Mouse (Mus musculus) liver, embryonic 16.5 days (tissue): ENCODE data around the gene Ctnna3. TPM values are rescaled to one million over a fixed set of nuclear protein-coding genes. Genes with fewer than 3 reads are reported as not detected.

Source experiments
- ATAC-seq: fragments of 200-750 bp; cut with Nextera tagmentation; 2 replicates; pipeline ENCODE4 v1.8.0; 2017; ENCODE audit warnings: low read depth, mild to moderate bottlenecking, moderate number of reproducible peaks, moderate library complexity
- H3K27ac ChIP-seq: fragments of 300-500 bp; sonication (generic); 2 replicates; pipeline ENCODE4 v1.5.1; 2014; ENCODE audit warnings: mild to moderate bottlenecking, low read length
- H3K27me3 ChIP-seq: fragments of 300-500 bp; sonication (generic); 2 replicates; pipeline ENCODE4 v1.6.1; 2014; ENCODE audit warnings: low read depth, low read length, mixed read lengths; ENCODE audit not compliant: control insufficient read depth, insufficient read depth
- H3K36me3 ChIP-seq: fragments of 300-500 bp; sonication (generic); 2 replicates; pipeline ENCODE4 v1.6.1; 2014; ENCODE audit warnings: mild to moderate bottlenecking; ENCODE audit not compliant: control insufficient read depth, insufficient read depth
- H3K4me1 ChIP-seq: fragments of 300-500 bp; sonication (generic); 2 replicates; pipeline ENCODE4 v1.6.1; 2014; ENCODE audit warnings: low read depth, low read length, mixed read lengths; ENCODE audit not compliant: control insufficient read depth
- H3K4me2 ChIP-seq: fragments of 300-500 bp; sonication (generic); 2 replicates; pipeline ENCODE4 v1.6.1; 2014; ENCODE audit warnings: low read depth, low read length, mixed read lengths
- H3K4me3 ChIP-seq: fragments of 300-500 bp; sonication (generic); 2 replicates; pipeline ENCODE4 v1.5.1; 2014; ENCODE audit warnings: low read depth, mild to moderate bottlenecking, low read length
- H3K9ac ChIP-seq: fragments of 300-500 bp; sonication (generic); 2 replicates; pipeline ENCODE4 v1.6.1; 2014; ENCODE audit warnings: low read depth, low read length
- H3K9me3 ChIP-seq: fragments of 300-500 bp; sonication (generic); replicated peaks from 2 replicates; pipeline ENCODE4 v1.6.1; 2016; ENCODE audit warnings: low read length; ENCODE audit not compliant: control insufficient read depth
- WGBS: fragments of 180-500 bp; shearing (Covaris S2); extraction: QIAGEN DNeasy Blood & Tissue Kit; methylation state at CpG from one replicate; pipeline ENCODE4 v1.1.7; 2014; ENCODE audit not compliant: insufficient replicate concordance; 5-methylcytosine and 5-hydroxymethylcytosine counted together
- polyA plus RNA-seq: library from polyadenylated mRNA; unstranded; fragments of >200 nt; fragmentation: Nextera tagmentation; extraction: Ambion mirVana; gene quantifications from 2 replicates; pipeline ENCODE4 v1.2.1, GENCODE M21; 2015

The Ctnna3 gene
- polyA plus RNA-seq, 1 experiment from 2014 or later = 0.11 TPM

DNA sequence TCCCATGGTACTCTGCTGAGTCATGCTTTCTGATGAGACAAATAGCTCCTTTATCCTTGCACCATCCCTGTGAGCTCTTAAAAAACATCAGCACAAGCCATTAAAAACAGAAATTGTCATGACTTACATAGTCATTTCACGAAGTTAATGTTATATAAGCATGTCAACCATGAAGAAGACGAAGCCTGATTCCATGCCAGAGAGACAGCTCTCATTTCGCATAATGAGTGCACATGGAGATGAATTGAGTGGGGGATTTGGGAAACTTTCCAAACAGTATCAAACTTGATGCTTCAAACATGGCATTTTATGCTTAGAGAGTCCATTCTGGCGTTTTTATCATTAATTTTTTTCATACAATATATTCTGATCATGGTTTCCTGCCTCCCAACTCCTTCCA is 555.7 kb downstream of the Ctnna3 start:
- H3K4me2 ChIP-seq = no peak overlapping the region

DNA sequence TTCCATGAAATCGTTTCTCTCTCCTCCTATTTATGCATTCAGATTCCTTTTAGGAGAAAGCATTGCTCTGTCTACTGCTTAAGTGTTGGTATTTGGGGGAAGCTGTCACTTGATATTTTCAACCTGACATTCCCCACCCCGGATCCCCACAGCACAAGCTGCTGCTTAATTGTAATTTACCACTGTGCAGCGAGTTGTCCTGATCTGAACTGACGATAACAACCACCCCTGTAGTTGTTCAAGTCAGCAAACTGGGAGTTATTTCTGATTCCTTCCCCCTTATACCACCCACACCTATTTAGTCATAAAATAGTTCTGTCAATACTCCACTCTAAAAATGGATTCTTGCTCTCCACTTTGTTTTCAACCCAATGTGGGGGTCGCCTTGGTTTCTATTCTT is 564.4 kb downstream of the Ctnna3 start:
- Histone ChIP-seq H3K9ac (no peak overlapping the region), H3K27me3 (no peaks in the 10 kb centered on the region), H3K9me3 (no peaks in the 10 kb centered on the region), H3K4me3 (no peak overlapping the region), H3K4me1 (no peaks in the 10 kb centered on the region), H3K36me3 (no peaks in the 10 kb centered on the region), H3K4me2 (no peak overlapping the region), H3K27ac (no peak overlapping the region)
- 62% methylated on average over 5 of the region's 5 CpGs for WGBS
- no peak for ATAC-seq

More for the DNA sequence above, 555.7 kb downstream of the Ctnna3 start:
- H3K27ac ChIP-seq = no peak overlapping the region
- H3K36me3 ChIP-seq = no peaks in the 10 kb centered on the region
- H3K4me1 ChIP-seq = no peaks in the 10 kb centered on the region
- no peak for ATAC-seq
- no peaks in the 10 kb centered on the region for H3K27me3 ChIP-seq
- 38% methylated on average over 4 of the region's 4 CpGs for WGBS
- no peak overlapping the region for H3K9ac ChIP-seq
- no peak overlapping the region for H3K4me3 ChIP-seq
- H3K9me3 ChIP-seq = no peaks in the 10 kb centered on the region

DNA sequence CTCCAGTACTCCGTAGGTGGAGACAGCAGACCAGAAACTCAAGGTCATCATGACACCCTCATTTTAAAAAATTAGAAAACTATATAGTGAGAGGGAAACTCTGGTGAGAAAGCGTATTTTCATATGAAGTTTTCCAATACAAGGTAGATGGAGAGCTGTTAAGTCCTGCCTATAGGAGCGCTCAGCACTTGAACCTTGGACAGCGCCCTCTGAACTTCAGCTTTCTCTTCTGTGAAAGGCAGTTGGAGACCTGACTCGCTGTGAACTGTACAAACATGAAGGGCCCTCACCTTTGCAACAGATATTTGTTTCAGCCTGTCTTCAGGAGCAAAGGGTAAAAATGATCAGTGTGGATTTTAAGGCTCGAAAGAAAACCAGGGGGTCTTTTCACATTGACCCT is 571.6 kb downstream of the Ctnna3 start:
- H3K4me3 ChIP-seq = no peak overlapping the region
- no peaks in the 10 kb centered on the region for H3K27me3 ChIP-seq
- ATAC-seq = no peak
- H3K9me3 ChIP-seq = no peaks in the 10 kb centered on the region; the same call in 1 of the 2 replicates
- whole genome bisulfite sequencing = 66% methylated on average over 6 of the region's 6 CpGs
- H3K4me2 ChIP-seq = no peak overlapping the region
- no peaks in the 10 kb centered on the region for H3K36me3 ChIP-seq
- H3K4me1 ChIP-seq = no peaks in the 10 kb centered on the region
- no peak overlapping the region for H3K9ac ChIP-seq
- H3K27ac ChIP-seq = no peak overlapping the region

DNA sequence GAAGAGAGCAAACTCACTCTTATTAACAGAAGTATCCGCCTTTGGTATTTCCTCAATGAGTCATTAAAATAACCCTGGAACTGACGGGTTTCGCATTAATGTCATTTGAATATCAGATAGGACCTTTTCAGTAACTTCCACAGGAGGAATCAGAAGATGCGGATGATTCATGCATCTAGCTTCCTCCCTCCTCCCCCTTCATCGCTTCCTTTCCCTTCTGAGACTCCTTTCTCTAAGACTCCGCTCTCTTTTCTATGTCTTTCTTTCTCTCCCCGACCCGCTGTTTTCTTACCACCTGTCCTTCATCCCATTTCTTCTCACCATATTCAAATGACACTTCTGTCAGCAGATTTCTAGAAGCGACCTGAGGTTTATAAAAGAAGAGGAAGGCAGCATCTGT is 572.1 kb downstream of the Ctnna3 start:
- H3K4me3 ChIP-seq = no peak overlapping the region
- no peaks in the 10 kb centered on the region for H3K4me1 ChIP-seq
- H3K9me3 ChIP-seq = no peaks in the 10 kb centered on the region; the same call in 1 of the 2 replicates
- WGBS = 65% methylated on average over 9 of the region's 9 CpGs
- H3K9ac ChIP-seq = no peak overlapping the region
- ATAC-seq = no peak
- H3K27me3 ChIP-seq = no peaks in the 10 kb centered on the region
- H3K36me3 ChIP-seq = no peaks in the 10 kb centered on the region
- H3K4me2 ChIP-seq = no peak overlapping the region
- no peak overlapping the region for H3K27ac ChIP-seq

DNA sequence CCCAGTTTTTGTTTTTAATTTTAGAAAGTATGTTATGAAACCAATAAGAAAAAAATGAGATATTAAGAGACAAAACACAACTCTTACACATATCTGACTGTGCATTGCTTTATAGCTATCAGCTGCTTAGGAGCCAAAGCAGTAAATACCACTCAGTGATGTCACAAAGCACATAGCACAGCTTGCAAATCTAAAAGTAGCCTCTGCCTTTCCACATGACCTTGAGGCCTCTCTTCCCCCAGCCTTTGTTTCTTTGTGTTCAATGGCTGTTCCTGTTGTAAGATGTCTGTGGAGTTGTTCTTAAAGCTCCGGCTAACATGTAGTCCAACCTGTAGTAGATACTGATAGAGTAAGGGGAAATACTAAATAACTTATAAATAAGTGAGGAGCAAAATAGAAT is 590.4 kb downstream of the Ctnna3 start:
- no peaks in the 10 kb centered on the region for H3K27me3 ChIP-seq
- WGBS = 70% methylated on average over 1 of the region's 1 CpGs

DNA sequence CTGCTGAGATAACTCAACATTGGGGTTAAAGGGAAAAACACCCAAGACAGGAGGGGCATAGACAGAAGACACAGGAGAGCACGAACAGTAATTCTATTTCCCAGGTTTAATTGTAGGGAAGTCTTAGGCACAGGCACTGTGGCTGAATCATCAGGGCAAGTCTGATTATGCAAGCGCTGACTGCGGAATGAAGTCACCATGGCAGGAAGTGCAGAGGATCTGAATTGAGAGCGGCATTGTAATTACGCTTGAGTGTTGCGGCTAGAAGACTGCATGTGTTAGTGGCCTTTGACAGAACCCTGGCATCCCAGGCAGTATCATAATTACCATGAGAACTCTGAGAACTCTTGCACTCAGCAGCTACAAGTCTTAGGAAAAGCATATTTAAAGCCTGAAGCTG is 593.4 kb downstream of the Ctnna3 start:
- H3K27me3 ChIP-seq = no peaks in the 10 kb centered on the region
- H3K4me2 ChIP-seq = no peak overlapping the region
- H3K4me3 ChIP-seq = no peak overlapping the region
- H3K4me1 ChIP-seq = no peaks in the 10 kb centered on the region
- H3K27ac ChIP-seq = no peak overlapping the region
- no peaks in the 10 kb centered on the region; the same call in 1 of the 2 replicates for H3K9me3 ChIP-seq
- no peak for ATAC-seq
- no peaks in the 10 kb centered on the region for H3K36me3 ChIP-seq
- WGBS = 54% methylated on average over 6 of the region's 6 CpGs
- no peak overlapping the region for H3K9ac ChIP-seq

More for the DNA sequence above, 590.4 kb downstream of the Ctnna3 start:
- H3K27ac ChIP-seq = no peak overlapping the region
- ATAC-seq = no peak
- no peaks in the 10 kb centered on the region; the same call in 1 of the 2 replicates for H3K9me3 ChIP-seq
- no peak overlapping the region for H3K9ac ChIP-seq
- H3K4me1 ChIP-seq = no peaks in the 10 kb centered on the region
- H3K4me3 ChIP-seq = no peak overlapping the region
- no peaks in the 10 kb centered on the region for H3K36me3 ChIP-seq
- no peak overlapping the region for H3K4me2 ChIP-seq

DNA sequence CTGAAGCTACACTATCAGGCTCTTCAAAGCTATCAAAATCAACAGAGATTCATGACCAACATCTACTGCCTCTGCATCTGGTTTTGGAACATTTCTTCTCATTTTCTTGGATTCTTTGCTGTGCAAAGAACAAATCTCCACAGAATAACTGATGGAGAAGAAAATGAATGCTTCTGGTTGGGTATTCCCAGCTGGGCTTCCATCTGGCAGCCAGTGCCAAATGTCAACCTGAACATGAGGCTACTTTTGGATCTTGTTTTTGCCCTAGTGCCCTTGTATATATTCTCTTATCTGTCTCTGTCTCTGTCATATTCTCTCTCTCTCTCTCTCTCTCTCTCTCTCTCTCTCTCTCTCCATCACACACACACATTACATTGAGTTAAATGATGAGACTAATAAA is 601.0 kb downstream of the Ctnna3 start:
- Histone ChIP-seq H3K9me3 (no peaks in the 10 kb centered on the region), H3K9ac (no peak overlapping the region), H3K4me3 (no peak overlapping the region), H3K36me3 (no peaks in the 10 kb centered on the region), H3K27me3 (no peaks in the 10 kb centered on the region), H3K27ac (no peak overlapping the region), H3K4me2 (no peak overlapping the region), H3K4me1 (no peaks in the 10 kb centered on the region)
- ATAC-seq = no peak

DNA sequence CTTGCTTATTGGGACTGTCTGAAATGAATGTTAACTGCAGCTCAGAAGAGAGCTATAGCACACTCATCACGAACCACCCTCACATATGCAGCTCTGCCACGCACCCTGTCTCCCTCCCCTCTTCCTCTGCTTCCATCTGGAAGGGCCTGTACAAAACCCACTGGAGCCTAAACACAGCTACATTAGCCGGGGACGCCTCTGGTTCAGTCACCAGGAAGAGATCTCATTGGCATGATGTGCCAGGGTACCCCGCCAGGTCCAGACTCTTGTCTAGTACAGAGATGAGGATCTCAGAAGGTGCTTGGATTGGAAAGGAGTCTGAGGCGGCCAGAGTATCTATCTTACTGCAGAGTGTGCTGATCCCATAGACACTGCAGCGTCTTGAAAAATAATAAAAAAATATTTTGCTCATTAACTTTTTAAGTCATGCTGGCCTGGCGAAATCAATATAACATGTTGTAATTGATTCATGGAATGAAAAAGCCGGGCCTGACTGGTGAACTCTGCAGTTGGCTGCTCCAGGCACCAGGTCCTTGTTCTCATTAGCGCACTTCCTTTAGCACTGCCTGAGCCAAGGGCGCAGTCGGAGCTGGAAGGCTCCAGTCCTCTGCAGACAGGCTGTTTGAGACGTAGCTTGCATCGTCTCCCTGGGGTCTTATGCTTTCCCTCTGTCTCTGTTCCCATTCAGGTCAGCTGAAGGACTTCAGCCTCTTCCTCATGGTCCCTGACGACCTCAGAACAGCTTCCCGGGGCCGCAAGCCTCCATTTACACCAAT is 610.0 kb downstream of the Ctnna3 start:
- Histone ChIP-seq H3K27ac (no peak overlapping the region), H3K4me2 (no peak overlapping the region), H3K4me3 (no peak overlapping the region), H3K27me3 (no peaks in the 10 kb centered on the region), H3K36me3 (no peaks in the 10 kb centered on the region), H3K9me3 (no peaks in the 10 kb centered on the region), H3K9ac (no peak overlapping the region), H3K4me1 (no peaks in the 10 kb centered on the region)
- 65% methylated on average over 17 of the region's 17 CpGs for WGBS
- no peak for ATAC-seq

DNA sequence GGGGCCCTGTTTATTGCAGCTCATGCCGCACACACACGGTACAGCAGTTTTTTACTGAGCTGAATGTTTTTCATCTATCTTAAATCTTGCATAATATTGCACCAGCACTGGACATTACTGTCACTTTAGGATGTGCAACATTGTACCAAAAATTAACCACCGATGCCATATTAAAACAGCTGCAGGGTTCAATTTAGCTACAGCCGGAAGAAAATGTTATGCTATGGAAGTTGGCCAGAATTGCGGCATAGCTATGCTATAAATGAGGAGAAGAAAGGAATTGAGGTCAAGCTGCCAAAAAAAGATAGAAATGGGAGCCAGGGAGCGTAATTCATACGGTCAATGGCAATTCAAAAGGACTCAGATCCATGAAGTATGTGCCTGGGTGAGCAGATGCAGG is 611.3 kb downstream of the Ctnna3 start:
- no peak for ATAC-seq
- 78% methylated on average over 7 of the region's 7 CpGs for WGBS
- Histone ChIP-seq H3K4me1 (no peaks in the 10 kb centered on the region), H3K9ac (no peak overlapping the region), H3K27ac (no peak overlapping the region), H3K36me3 (no peaks in the 10 kb centered on the region), H3K4me2 (no peak overlapping the region), H3K4me3 (no peak overlapping the region), H3K9me3 (no peaks in the 10 kb centered on the region), H3K27me3 (no peaks in the 10 kb centered on the region)
